Mouse (Mus musculus) spleen, adult 12 weeks (tissue): ENCODE results near the gene Chadl.
"Not testable (repeated sequence)": the region's sequence is repeated elsewhere in the genome, so short reads cannot be mapped to it uniquely, and the experiment has no call there.

Experiments used
- DNase-seq: peaks from one replicate; pipeline ENCODE4 v3.0.0; 2022; ENCODE audit warnings: low spot score

Chadl gene

GRCm38 (mm10) chr15:81697175-81697574 is at the start of gene Chadl:
TSS of gene Chadl (minus strand) at chr15:81697287.
- no peak for DNase-seq

GRCm38 (mm10) chr15:81745601-81746114 is 48.6 kb upstream of the Chadl start:
- DNase-seq: no peak

- DNase-seq: peak; percentile 42
These were observed 48.0 kb upstream of the Chadl start, which contains the start of the genes Zc3h7b and Rangap1 for GRCm38 (mm10) chr15:81744992-81745600. TSS of gene Zc3h7b (plus strand) at chr15:81745057. TSS of gene Rangap1 (minus strand) at chr15:81745530.

- not testable (repeated sequence) for DNase-seq
These were observed 45.3 kb upstream of the Chadl start for GRCm38 (mm10) chr15:81742368-81742767.

GRCm38 (mm10) chr15:81739924-81740323 is 42.8 kb upstream of the Chadl start:
- no peak for DNase-seq

- no peak for DNase-seq
These were observed 42.2 kb upstream of the Chadl start for GRCm38 (mm10) chr15:81739296-81739695.

- DNase-seq: no peak
These were observed 38.0 kb upstream of the Chadl start for GRCm38 (mm10) chr15:81735075-81735474.

GRCm38 (mm10) chr15:81729792-81730635 is 32.9 kb upstream of the Chadl start:
- peak; percentile 95 for DNase-seq

- no peak for DNase-seq
These were observed 32.2 kb upstream of the Chadl start for GRCm38 (mm10) chr15:81729241-81729791.

GRCm38 (mm10) chr15:81725965-81726364 is 28.9 kb upstream of the Chadl start:
- no peak for DNase-seq

GRCm38 (mm10) chr15:81723653-81724052 is 26.6 kb upstream of the Chadl start:
- no peak for DNase-seq

GRCm38 (mm10) chr15:81722361-81722760 is 25.3 kb upstream of the Chadl start:
- DNase-seq: no peak

- no peak for DNase-seq
These were observed 22.0 kb upstream of the Chadl start for GRCm38 (mm10) chr15:81719139-81719531.

GRCm38 (mm10) chr15:81718336-81719138 is 21.4 kb upstream of the Chadl start:
- DNase-seq: no peak

GRCm38 (mm10) chr15:81713742-81714141 is 16.7 kb upstream of the Chadl start:
- DNase-seq: no peak

GRCm38 (mm10) chr15:81710801-81711200 is 13.7 kb upstream of the Chadl start:
- DNase-seq: no peak

GRCm38 (mm10) chr15:81709686-81710085 is 12.6 kb upstream of the Chadl start:
- no peak for DNase-seq

- no peak for DNase-seq
These were observed 11.9 kb upstream of the Chadl start for GRCm38 (mm10) chr15:81708991-81709390.

GRCm38 (mm10) chr15:81703094-81703489 is 6.0 kb upstream of the Chadl start:
- no peak for DNase-seq

- no peak for DNase-seq
These were observed 5.4 kb upstream of the Chadl start for GRCm38 (mm10) chr15:81702306-81703093.

- DNase-seq: not testable (repeated sequence)
These were observed 4.3 kb upstream of the Chadl start for GRCm38 (mm10) chr15:81701350-81701749.
